ENCODE assay signal across 7 mouse cellular contexts in genomic region chr9:110531914-110532489, GRCm38 (mm10). TPM values are rescaled to one million over a fixed set of nuclear protein-coding genes. Genes with fewer than 3 reads are reported as not detected.
A peak's percentile ranks its signal among the peaks of the same experiment; 100 is the strongest.
DNase-seq lines count a peak whose midpoint lies in the region; ATAC-seq lines count a peak whose summit lies in the region.

No protein-coding gene starts in this region.

- H3K27me3 ChIP-seq in embryonic facial prominence, embryonic 11.5 days (ENCODE audit: control insufficient read depth, insufficient read depth, low read length), result no peaks in the 10 kb centered on the region
- H3K27me3 ChIP-seq in limb, embryonic 11.5 days (ENCODE audit: control insufficient read depth, insufficient read depth, low read length), result no peaks in the 10 kb centered on the region
- no peaks in the 10 kb centered on the region for H3K27me3 ChIP-seq in midbrain, embryonic 14.5 days (ENCODE audit: control insufficient read depth, insufficient read depth, low read length)

- H3K36me3 ChIP-seq in embryonic facial prominence, embryonic 11.5 days (replicated peaks; ENCODE audit: control insufficient read depth, insufficient read depth, low read depth, low read length), result no peaks in the 10 kb centered on the region
- H3K36me3 ChIP-seq in limb, embryonic 11.5 days (ENCODE audit: control insufficient read depth, insufficient read depth, low read length), result 0 out of 2 replicates have a peak, but pooled peaks cover 2% of the 10 kb centered on the region
- no peaks in the 10 kb centered on the region for H3K36me3 ChIP-seq in midbrain, embryonic 14.5 days (ENCODE audit: control insufficient read depth, insufficient read depth, low read length)

- no peaks in the 10 kb centered on the region for H3K9me3 ChIP-seq in embryonic facial prominence, embryonic 11.5 days (replicated peaks; ENCODE audit: control insufficient read depth, low read length)
- H3K9me3 ChIP-seq in limb, embryonic 11.5 days (ENCODE audit: control insufficient read depth, low read length), result no peaks in the 10 kb centered on the region
- H3K9me3 ChIP-seq in midbrain, embryonic 14.5 days (ENCODE audit: control insufficient read depth, low read length), result no peaks in the 10 kb centered on the region

- H3K9ac ChIP-seq in embryonic facial prominence, embryonic 11.5 days (replicated peaks; ENCODE audit: low read length), result peak overlapping the region; percentile 98
- H3K9ac ChIP-seq in limb, embryonic 11.5 days (ENCODE audit: low read length), result peak overlapping the region; percentile 99
- H3K9ac ChIP-seq in midbrain, embryonic 14.5 days (replicated peaks; ENCODE audit: low read length), result peak overlapping the region; percentile 99

- under 1% methylated on average over 48 of the region's 53 CpGs for WGBS in embryonic facial prominence, embryonic 11.5 days
- WGBS in limb, embryonic 11.5 days, result under 1% methylated on average over 48 of the region's 53 CpGs
- WGBS in midbrain, embryonic 14.5 days, result under 1% methylated on average over 50 of the region's 53 CpGs

- H3K27ac ChIP-seq in embryonic facial prominence, embryonic 11.5 days (replicated peaks; ENCODE audit: low read depth, low read length), result peak overlapping the region; percentile 99
- H3K27ac ChIP-seq in limb, embryonic 11.5 days (replicated peaks; ENCODE audit: low read depth, low read length), result peak overlapping the region; percentile 99
- peak overlapping the region; percentile 99 for H3K27ac ChIP-seq in midbrain, embryonic 14.5 days (replicated peaks; ENCODE audit: low read depth, low read length)

- peak overlapping the region; percentile 57 for H3K4me2 ChIP-seq in embryonic facial prominence, embryonic 11.5 days (ENCODE audit: low read depth, low read length)
- H3K4me2 ChIP-seq in limb, embryonic 11.5 days (ENCODE audit: low read depth, severe bottlenecking), result peak overlapping the region; percentile 36
- H3K4me2 ChIP-seq in midbrain, embryonic 14.5 days (ENCODE audit: low read length), result peak overlapping the region; percentile 57

- peak; percentile 99 for ATAC-seq in embryonic facial prominence, embryonic 11.5 days (replicated peaks; ENCODE audit: insufficient number of reproducible peaks, low FRiP score, low TSS enrichment, low read depth)
- peak; percentile 100 for ATAC-seq in limb, embryonic 11.5 days (ENCODE audit: insufficient number of reproducible peaks, low FRiP score, low TSS enrichment, low read depth)
- ATAC-seq in midbrain, embryonic 14.5 days (ENCODE audit: low FRiP score, low TSS enrichment), result peak; percentile 99

- peak; percentile 98 for DNase-seq in adrenal gland, postnatal 14 days
- peak; percentile 97 for DNase-seq in embryonic facial prominence, embryonic 11.5 days (ENCODE audit: low spot score)
- peak; percentile 100 for DNase-seq in heart, adult 11 months
- DNase-seq in kidney, adult 18-20 months, result peak; percentile 93
- peak; percentile 97 for DNase-seq in limb, embryonic 11.5 days (ENCODE audit: low spot score)
- peak; percentile 97 for DNase-seq in midbrain, embryonic 14.5 days
- peak; percentile 92 to 95 for DNase-seq in spleen, adult 18-20 months

- no peaks in the 10 kb centered on the region; the same call in 1 of the 2 replicates for H3K4me1 ChIP-seq in embryonic facial prominence, embryonic 11.5 days (ENCODE audit: control insufficient read depth, insufficient read depth, low read length)
- H3K4me1 ChIP-seq in limb, embryonic 11.5 days (ENCODE audit: control insufficient read depth, insufficient read depth, low read length), result peaks cover 4% of the 10 kb centered on the region; the same call in 1 of the 2 replicates
- peaks cover 28% of the 10 kb centered on the region for H3K4me1 ChIP-seq in midbrain, embryonic 14.5 days (ENCODE audit: control insufficient read depth, insufficient read depth, low read length)

- peak overlapping the region; percentile 99 for H3K4me3 ChIP-seq in embryonic facial prominence, embryonic 11.5 days (ENCODE audit: low read depth, low read length)
- peak overlapping the region; percentile 94 for H3K4me3 ChIP-seq in limb, embryonic 11.5 days (ENCODE audit: low read depth, low read length)
- peak overlapping the region; percentile 100 for H3K4me3 ChIP-seq in midbrain, embryonic 14.5 days (replicated peaks; ENCODE audit: low read depth, low read length)

RNA-seq across cellular contexts. Expression of gene Setd2, which starts 0.4 kb away (rescaled TPM):
- 80.3 and 88.2 TPM in 2 replicates for total RNA-seq in adrenal gland, postnatal 14 days (2021)
- polyA plus RNA-seq in embryonic facial prominence, embryonic 11.5 days (2014; fragmentation: Nextera tagmentation; extraction: Ambion mirVana), result 49.8 and 51.1 TPM in 2 replicates
- polyA plus RNA-seq in limb, embryonic 11.5 days (2014; fragmentation: Nextera tagmentation; extraction: Ambion mirVana), result 55.6 and 56.3 TPM in 2 replicates
- 49.8 and 58.1 TPM in 2 replicates for polyA plus RNA-seq in midbrain, embryonic 14.5 days (2014; fragmentation: Nextera tagmentation; extraction: Ambion mirVana)

RNA-seq across cellular contexts. Expression of gene Kif9, which starts 55.2 kb away (rescaled TPM):
- total RNA-seq in adrenal gland, postnatal 14 days (2021), result 1.1 and 1.3 TPM in 2 replicates
- 0.59 and 1.2 TPM in 2 replicates for polyA plus RNA-seq in embryonic facial prominence, embryonic 11.5 days (2014; fragmentation: Nextera tagmentation; extraction: Ambion mirVana)
- polyA plus RNA-seq in limb, embryonic 11.5 days (2014; fragmentation: Nextera tagmentation; extraction: Ambion mirVana), result 0.35 and 0.57 TPM in 2 replicates
- polyA plus RNA-seq in midbrain, embryonic 14.5 days (2014; fragmentation: Nextera tagmentation; extraction: Ambion mirVana), result 2.4 and 3.4 TPM in 2 replicates

RNA-seq across cellular contexts. Expression of gene Klhl18, which starts 55.5 kb away (rescaled TPM):
- total RNA-seq in adrenal gland, postnatal 14 days (2021), result 12.7 and 12.9 TPM in 2 replicates
- 7.4 and 7.5 TPM in 2 replicates for polyA plus RNA-seq in embryonic facial prominence, embryonic 11.5 days (2014; fragmentation: Nextera tagmentation; extraction: Ambion mirVana)
- polyA plus RNA-seq in limb, embryonic 11.5 days (2014; fragmentation: Nextera tagmentation; extraction: Ambion mirVana), result 9.2 and 9.4 TPM in 2 replicates
- polyA plus RNA-seq in midbrain, embryonic 14.5 days (2014; fragmentation: Nextera tagmentation; extraction: Ambion mirVana), result 18.7 and 20.4 TPM in 2 replicates

Comparison
In these comparisons a context has a peak if more than half of its experiments do, and no peak if none do; other contexts are left out.
1. Peak in every context shown above with its lines: DNase-seq, ATAC-seq, H3K4me3 ChIP-seq and H3K27ac ChIP-seq.